Mouse (Mus musculus) C2C12 (cell line): Measurements from ENCODE around the gene Ddx39b. TPM values are rescaled to one million over a fixed set of nuclear protein-coding genes. Genes with fewer than 3 reads are reported as not detected.

ENCODE experiments used
- H3K27me3 ChIP-seq: one replicate; pipeline ENCODE4 v1.6.1; 2011; ENCODE audit not compliant: control insufficient read depth, insufficient read depth, insufficient read length
- H3K36me3 ChIP-seq: one replicate; pipeline ENCODE4 v1.6.1; 2011; ENCODE audit not compliant: control insufficient read depth, insufficient read depth
- H3K4me3 ChIP-seq: one replicate; pipeline ENCODE4 v1.5.1; 2011; ENCODE audit warnings: mild to moderate bottlenecking, control low read depth; ENCODE audit not compliant: poor library complexity, insufficient read depth, severe bottlenecking
- H3K79me2 ChIP-seq: one replicate; pipeline ENCODE4 v1.6.1; 2011; ENCODE audit not compliant: control insufficient read depth, insufficient read depth
- H3K79me3 ChIP-seq: one replicate; pipeline ENCODE4 v1.6.1; 2011; ENCODE audit warnings: low read depth, control low read depth
- H3ac ChIP-seq: one replicate; pipeline ENCODE3; 2011; ENCODE audit warnings: low read depth; ENCODE audit not compliant: control insufficient read depth, insufficient read length
- CEBPB ChIP-seq: IDR thresholded peaks from one replicate; pipeline ENCODE4 v1.6.1; 2011; ENCODE audit warnings: low read depth, mild to moderate bottlenecking, control low read depth, moderate library complexity
- CTCF ChIP-seq: IDR thresholded peaks from one replicate; pipeline ENCODE4 v1.5.1; 2011; ENCODE audit not compliant: control insufficient read depth, insufficient read depth, insufficient read length
- FOSL1 ChIP-seq: IDR thresholded peaks from one replicate; pipeline ENCODE4 v1.8.0; 2011; ENCODE audit warnings: mild to moderate bottlenecking, low read length; ENCODE audit not compliant: poor library complexity, insufficient read depth, severe bottlenecking
- MAX ChIP-seq: IDR thresholded peaks from one replicate; pipeline ENCODE4 v1.6.1; 2011; ENCODE audit warnings: mild to moderate bottlenecking, control low read depth
- MYOD1 ChIP-seq: IDR thresholded peaks from one replicate; pipeline ENCODE4 v1.6.1; 2011; ENCODE audit warnings: low read depth; ENCODE audit not compliant: control insufficient read depth, insufficient read length
- MYOG ChIP-seq: IDR thresholded peaks from one replicate; pipeline ENCODE4 v1.6.1; 2011; ENCODE audit not compliant: control insufficient read depth, insufficient read length; ENCODE audit errors: extremely low read depth
- USF1 ChIP-seq: IDR thresholded peaks from one replicate; pipeline ENCODE4 v1.6.1; 2011; ENCODE audit warnings: low read depth, mild to moderate bottlenecking, control low read depth, moderate library complexity
- polyA plus RNA-seq: library from polyadenylated mRNA; unstranded; fragments of >200 nt; fragmentation: generic; extraction: Trizol; gene quantifications from one replicate; pipeline ENCODE4 v1.2.1, GENCODE M21; 2012; ENCODE audit warnings: missing spikeins

The Ddx39b gene
- polyA plus RNA-seq, 1 experiment: 330 TPM

DNA sequence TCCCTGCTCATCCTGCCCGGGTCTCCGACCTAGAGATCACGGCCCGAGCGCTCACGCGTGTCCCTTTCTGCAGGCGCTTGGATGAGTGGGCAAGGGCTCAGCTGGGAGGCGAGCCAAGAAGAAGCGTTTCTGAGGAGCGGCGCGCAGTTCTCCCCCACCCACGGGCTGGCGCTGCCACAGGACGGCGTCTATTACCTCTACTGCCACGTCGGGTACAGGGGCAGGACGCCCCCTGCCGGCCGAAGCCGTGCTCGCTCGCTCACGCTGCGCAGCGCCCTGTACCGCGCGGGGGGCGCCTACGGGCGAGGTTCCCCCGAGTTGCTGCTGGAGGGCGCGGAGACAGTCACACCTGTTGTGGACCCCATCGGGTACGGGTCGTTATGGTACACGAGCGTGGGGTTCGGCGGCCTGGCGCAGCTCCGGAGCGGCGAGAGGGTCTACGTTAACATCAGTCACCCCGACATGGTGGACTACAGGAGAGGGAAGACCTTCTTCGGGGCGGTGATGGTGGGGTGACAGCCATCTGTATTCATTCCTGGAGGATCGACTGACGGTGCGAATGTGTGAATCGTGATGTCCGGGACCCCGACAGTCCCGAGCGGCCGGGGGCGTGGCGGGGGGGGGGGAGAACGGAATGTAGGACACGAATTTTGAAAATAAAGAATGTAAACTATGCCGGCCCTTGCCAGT lies 45.8 kb upstream of the Ddx39b start:
- H3K79me2 ChIP-seq: no peaks in the 10 kb centered on the region
- no peaks in the 10 kb centered on the region for H3K27me3 ChIP-seq
- peak overlapping the region; percentile 51 for H3ac ChIP-seq
- no peak overlapping the region for H3K4me3 ChIP-seq
- H3K79me3 ChIP-seq: no peaks in the 10 kb centered on the region
- H3K36me3 ChIP-seq: no peaks in the 10 kb centered on the region
- TF ChIP-seq MAX: no peak
- peak; percentile 99 for TF ChIP-seq CTCF

GRCm38 (mm10) chr17:35196321-35196641 lies 45.3 kb upstream of the Ddx39b start:
- no peak overlapping the region for H3ac ChIP-seq
- no peak for TF ChIP-seq CTCF
- TF ChIP-seq MYOD1: peak; percentile 39
- H3K36me3 ChIP-seq: no peaks in the 10 kb centered on the region
- H3K27me3 ChIP-seq: no peaks in the 10 kb centered on the region
- no peak overlapping the region for H3K4me3 ChIP-seq
- no peaks in the 10 kb centered on the region for H3K79me2 ChIP-seq
- H3K79me3 ChIP-seq: no peaks in the 10 kb centered on the region

DNA sequence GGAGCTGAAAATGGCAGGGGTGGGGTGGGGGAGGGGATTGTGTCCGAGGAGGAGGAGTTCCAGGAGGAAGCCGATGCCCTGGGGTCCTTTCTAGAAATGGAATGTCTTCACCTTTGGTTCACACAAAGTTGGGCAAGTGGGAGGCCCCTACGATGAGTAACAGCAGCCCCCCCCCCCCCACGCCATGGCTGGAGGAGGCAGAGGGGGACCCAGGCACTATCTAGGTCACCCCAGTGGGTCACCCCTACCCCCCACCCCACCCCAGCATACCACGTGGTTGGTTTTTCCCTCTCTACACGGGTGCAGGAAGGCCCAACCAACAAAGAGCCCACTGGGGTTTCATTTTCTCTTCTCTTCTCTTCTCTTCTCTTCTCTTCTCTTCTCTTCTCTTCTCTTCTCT lies 44.4 kb upstream of the Ddx39b start:
- TF ChIP-seq MYOD1: no peak
- TF ChIP-seq MYOG: no peak
- no peak for TF ChIP-seq CTCF
- no peak for TF ChIP-seq CEBPB
- TF ChIP-seq USF1: no peak
- TF ChIP-seq MAX: no peak
- TF ChIP-seq FOSL1: no peak
- H3ac ChIP-seq: no peak overlapping the region
- no peak overlapping the region for H3K4me3 ChIP-seq
- H3K79me3 ChIP-seq: no peaks in the 10 kb centered on the region
- H3K36me3 ChIP-seq: no peaks in the 10 kb centered on the region
- no peaks in the 10 kb centered on the region for H3K27me3 ChIP-seq
- no peaks in the 10 kb centered on the region for H3K79me2 ChIP-seq

GRCm38 (mm10) chr17:35198029-35198428 lies 43.5 kb upstream of the Ddx39b start:
- H3K79me2 ChIP-seq: no peaks in the 10 kb centered on the region
- H3K36me3 ChIP-seq: no peaks in the 10 kb centered on the region
- no peak for TF ChIP-seq FOSL1
- no peak for TF ChIP-seq MYOD1
- TF ChIP-seq CTCF: no peak
- TF ChIP-seq MAX: no peak
- no peak for TF ChIP-seq MYOG
- no peak for TF ChIP-seq USF1
- no peaks in the 10 kb centered on the region for H3K79me3 ChIP-seq
- no peaks in the 10 kb centered on the region for H3K27me3 ChIP-seq
- H3ac ChIP-seq: no peak overlapping the region
- no peak overlapping the region for H3K4me3 ChIP-seq

DNA sequence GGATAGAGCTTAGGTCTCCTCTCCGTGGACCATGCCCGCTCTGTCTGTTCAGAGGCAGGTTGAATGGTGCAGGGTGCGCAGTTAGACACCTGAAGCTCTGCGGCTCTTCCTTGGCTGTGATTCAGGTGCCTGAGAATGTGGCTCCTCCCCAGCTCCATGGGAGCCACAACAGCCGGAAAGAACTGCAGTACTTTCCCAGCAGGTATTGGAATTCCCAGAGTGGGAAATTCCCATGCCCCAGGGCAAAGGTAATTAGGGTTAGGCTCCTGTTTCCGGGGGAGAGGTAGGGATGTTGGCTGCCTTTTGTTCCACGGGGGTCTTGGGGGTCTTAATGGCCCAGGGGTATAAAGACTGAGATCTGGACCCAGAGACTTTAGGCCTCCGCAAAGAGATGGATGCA lies 42.6 kb upstream of the Ddx39b start:
- no peaks in the 10 kb centered on the region for H3K79me3 ChIP-seq

DNA sequence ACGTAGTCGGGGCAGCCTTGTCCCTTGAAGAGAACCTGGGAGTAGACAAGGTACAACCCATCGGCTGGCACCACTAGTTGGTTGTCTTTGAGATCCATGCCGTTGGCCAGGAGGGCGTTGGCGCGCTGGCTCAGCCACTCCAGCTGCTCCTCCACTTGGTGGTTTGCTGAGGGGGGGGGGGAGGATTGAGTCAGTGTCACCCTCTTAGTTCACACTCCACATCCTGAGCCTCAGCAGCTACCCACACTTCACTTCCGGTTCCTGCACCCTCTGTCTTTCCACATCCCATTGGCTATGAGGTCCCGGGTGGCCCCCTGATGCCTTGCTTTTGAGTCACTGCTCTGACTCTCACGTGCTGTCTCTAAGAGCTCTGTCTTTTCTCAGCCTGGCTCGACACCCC lies 41.1 kb upstream of the Ddx39b start:
- Histone ChIP-seq H3K79me3 (no peaks in the 10 kb centered on the region), H3K4me3 (no peak overlapping the region), H3K79me2 (no peaks in the 10 kb centered on the region), H3K36me3 (no peaks in the 10 kb centered on the region), H3ac (no peak overlapping the region), H3K27me3 (no peaks in the 10 kb centered on the region)
- TF ChIP-seq USF1 (no peak), MYOD1 (peak; percentile 17), MAX (peak; percentile 35), CTCF (no peak), FOSL1 (no peak), MYOG (no peak), CEBPB (no peak)

More for the DNA sequence above, 42.6 kb upstream of the Ddx39b start:
- H3K36me3 ChIP-seq: no peaks in the 10 kb centered on the region
- no peaks in the 10 kb centered on the region for H3K27me3 ChIP-seq
- no peaks in the 10 kb centered on the region for H3K79me2 ChIP-seq
- no peak overlapping the region for H3ac ChIP-seq
- TF ChIP-seq MAX (no peak), MYOG (no peak), CTCF (no peak), MYOD1 (no peak), USF1 (no peak)
- no peak overlapping the region for H3K4me3 ChIP-seq
